Mouse (Mus musculus): ENCODE measurements around the gene Klc4. TPM values are rescaled to one million over a fixed set of nuclear protein-coding genes. Genes with fewer than 3 reads are reported as not detected.

Gene Klc4
- total RNA-seq, 1 experiment, result 17.8 TPM

DNA sequence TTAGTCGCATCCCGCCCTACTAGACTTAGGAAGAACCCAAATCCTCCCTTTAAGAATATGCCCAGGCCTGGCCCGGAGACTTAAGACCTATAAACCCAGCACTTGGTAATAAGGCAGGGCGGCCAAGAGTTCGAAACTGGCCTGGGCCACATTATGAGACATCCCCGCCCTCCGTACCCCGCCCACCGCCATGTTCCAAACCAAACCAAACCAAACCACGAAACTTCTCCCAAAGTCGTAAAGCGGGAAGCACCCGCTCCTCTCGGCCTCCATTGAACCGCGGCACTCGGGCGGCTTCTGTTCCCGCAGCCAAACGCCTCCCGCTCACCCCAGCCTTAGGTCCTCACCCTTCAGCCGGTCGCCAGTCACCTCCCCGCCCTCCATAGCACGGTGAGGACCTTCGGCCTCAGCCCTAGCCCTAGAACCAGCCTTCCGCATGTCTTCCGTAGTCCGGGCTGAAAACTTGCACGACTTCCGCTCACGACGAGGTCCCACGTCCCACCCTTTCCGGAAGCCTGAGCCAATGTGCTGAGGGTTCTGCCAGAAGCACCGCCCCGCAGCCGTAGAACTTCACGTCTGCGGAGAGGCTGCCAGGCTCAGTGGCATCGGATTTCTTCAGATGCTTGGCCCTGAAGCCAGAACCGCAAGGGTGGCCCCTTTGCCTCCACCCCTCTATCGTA lies 28.2 kb upstream of the Klc4 start, which contains the start of gene Rrp36:
Rrp36 (minus strand) TSS at position 503 of the 680 bp plus-strand sequence.
- peaks cover 12 to 32% of the 10 kb centered on the region in 2 experiments for H3K4me1 ChIP-seq (ENCODE audit: control insufficient read depth in 2 of 2, insufficient read depth in 2 of 2, low read length in 2 of 2, poor library complexity in 1 of 2)
- H3K4me3 ChIP-seq (ENCODE audit: insufficient read depth in 1 of 2, low read depth in 1 of 2, low read length in 2 of 2, poor library complexity in 1 of 2, severe bottlenecking in 1 of 2), result peak within 1 kb of the TSS; percentile 88 to 97
- TF ChIP-seq ZNF384 (IDR thresholded peaks at IDR 0.05; ENCODE audit: low read depth, low read length), result no peak
- TF ChIP-seq CHD2 (IDR thresholded peaks at IDR 0.05; ENCODE audit: low read depth, low read length), result no peak
- no peak for TF ChIP-seq HCFC1 (IDR thresholded peaks at IDR 0.05; ENCODE audit: borderline replicate concordance, insufficient read depth, low read length)
- H3K9me3 ChIP-seq (ENCODE audit: control insufficient read depth, insufficient read depth, low read depth, low read length), result no peaks in the 10 kb centered on the region
- in situ Hi-C loops (cut with MboI; ENCODE audit: low sequenced_read_pairs in 2 of 2, unreplicated experiment in 2 of 2), result no loop called here
- peak within 1 kb of the TSS; percentile 98 for H3K27ac ChIP-seq (ENCODE audit: insufficient read depth, low read depth, low read length, poor library complexity, severe bottlenecking)
- peak within 1 kb of the TSS; percentile 94 for H3K9ac ChIP-seq (ENCODE audit: insufficient read depth, low read depth, low read length, poor library complexity, severe bottlenecking)
- H3K36me3 ChIP-seq (ENCODE audit: control insufficient read depth, insufficient read depth, low read length, poor library complexity, severe bottlenecking), result peaks cover 47% of the 10 kb centered on the region
- DNase-seq (ENCODE audit: low read depth, low spot score), result peak; percentile 88

DNA sequence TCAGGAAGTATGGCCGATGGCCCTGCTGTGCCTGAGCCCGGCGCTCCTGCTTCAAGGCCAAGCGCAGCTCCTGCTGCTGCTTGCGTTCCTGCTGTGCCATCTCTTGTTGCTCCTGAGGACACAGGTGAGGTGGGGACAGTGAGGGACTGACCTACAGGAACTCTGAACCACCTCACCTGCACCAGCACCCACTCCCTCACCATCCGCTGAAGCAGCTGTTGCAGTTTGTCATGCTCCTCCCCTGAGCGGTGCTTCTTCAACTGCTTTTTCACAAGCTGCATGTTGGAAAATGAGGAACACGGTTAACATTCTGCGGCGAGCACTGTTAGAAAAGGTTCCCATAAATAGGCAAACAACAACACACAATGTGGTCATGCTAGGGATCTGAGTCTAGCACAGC lies 24.1 kb upstream of the Klc4 start:
- peaks cover 31% of the 10 kb centered on the region for H3K36me3 ChIP-seq (ENCODE audit: control insufficient read depth, insufficient read depth, low read length, poor library complexity, severe bottlenecking)
- no peak for DNase-seq (ENCODE audit: low read depth, low spot score)
- H3K4me3 ChIP-seq (ENCODE audit: insufficient read depth in 1 of 2, low read depth in 1 of 2, low read length in 2 of 2, poor library complexity in 1 of 2, severe bottlenecking in 1 of 2), result no peak overlapping the region
- TF ChIP-seq ZC3H11A (IDR thresholded peaks at IDR 0.05; ENCODE audit: borderline replicate concordance, low read depth, low read length) (no peak), ZNF384 (IDR thresholded peaks at IDR 0.05; ENCODE audit: low read depth, low read length) (no peak), CHD2 (IDR thresholded peaks at IDR 0.05; ENCODE audit: low read depth, low read length) (no peak), HCFC1 (IDR thresholded peaks at IDR 0.05; ENCODE audit: borderline replicate concordance, insufficient read depth, low read length) (no peak), MAFK (IDR thresholded peaks at IDR 0.05; ENCODE audit: insufficient read depth, low read depth, low read length) (no peak)
- no peaks in the 10 kb centered on the region for H3K9me3 ChIP-seq (ENCODE audit: control insufficient read depth, insufficient read depth, low read depth, low read length)
- in situ Hi-C loops (cut with MboI; ENCODE audit: low sequenced_read_pairs in 2 of 2, unreplicated experiment in 2 of 2), result no loop called here
- H3K27ac ChIP-seq (ENCODE audit: insufficient read depth, low read depth, low read length, poor library complexity, severe bottlenecking), result no peak overlapping the region; the same call in 1 of the 2 replicates
- H3K4me1 ChIP-seq (ENCODE audit: control insufficient read depth in 2 of 2, insufficient read depth in 2 of 2, low read length in 2 of 2, poor library complexity in 1 of 2), result peaks cover 4 to 11% of the 10 kb centered on the region in 2 experiments; a peak in 3 of 4 replicates
- no peak overlapping the region for H3K9ac ChIP-seq (ENCODE audit: insufficient read depth, low read depth, low read length, poor library complexity, severe bottlenecking)

DNA sequence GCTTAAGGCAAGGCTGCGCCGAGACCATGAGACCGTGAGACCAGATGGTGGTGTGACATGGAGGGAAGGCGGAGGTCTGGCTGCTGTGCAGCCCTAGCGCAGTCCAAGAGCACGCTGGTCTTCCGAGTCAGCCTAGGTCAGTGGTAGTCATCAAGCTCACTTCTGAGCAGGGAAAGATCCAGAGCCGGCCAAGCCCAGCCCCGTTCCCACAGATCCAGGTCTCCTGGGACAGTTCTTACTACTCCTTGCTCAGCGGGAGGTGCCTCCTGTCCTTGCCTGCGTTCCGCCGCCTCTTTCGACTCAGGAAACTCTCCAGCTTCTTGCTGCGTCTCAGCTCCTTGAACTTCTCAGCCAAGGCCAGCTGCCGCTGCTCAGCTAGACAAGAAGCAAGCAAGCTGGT lies 21.9 kb upstream of the Klc4 start:
- Histone ChIP-seq H3K9me3 (ENCODE audit: control insufficient read depth, insufficient read depth, low read depth, low read length) (no peaks in the 10 kb centered on the region), H3K36me3 (ENCODE audit: control insufficient read depth, insufficient read depth, low read length, poor library complexity, severe bottlenecking) (peaks cover 47% of the 10 kb centered on the region), H3K9ac (ENCODE audit: insufficient read depth, low read depth, low read length, poor library complexity, severe bottlenecking) (no peak overlapping the region), H3K27ac (ENCODE audit: insufficient read depth, low read depth, low read length, poor library complexity, severe bottlenecking) (no peak overlapping the region), H3K4me3 (ENCODE audit: insufficient read depth in 1 of 2, low read depth in 1 of 2, low read length in 2 of 2, poor library complexity in 1 of 2, severe bottlenecking in 1 of 2) (no peak overlapping the region), H3K4me1 (ENCODE audit: control insufficient read depth in 2 of 2, insufficient read depth in 2 of 2, low read length in 2 of 2, poor library complexity in 1 of 2) (peaks cover 4 to 10% of the 10 kb centered on the region in 2 experiments; a peak in 3 of 4 replicates)
- TF ChIP-seq HCFC1 (IDR thresholded peaks at IDR 0.05; ENCODE audit: borderline replicate concordance, insufficient read depth, low read length) (no peak), MAFK (IDR thresholded peaks at IDR 0.05; ENCODE audit: insufficient read depth, low read depth, low read length) (no peak), CHD2 (IDR thresholded peaks at IDR 0.05; ENCODE audit: low read depth, low read length) (no peak), ZNF384 (IDR thresholded peaks at IDR 0.05; ENCODE audit: low read depth, low read length) (no peak), ZC3H11A (IDR thresholded peaks at IDR 0.05; ENCODE audit: borderline replicate concordance, low read depth, low read length) (no peak)
- in situ Hi-C loops (cut with MboI; ENCODE audit: low sequenced_read_pairs in 2 of 2, unreplicated experiment in 2 of 2), result no loop called here
- no peak for DNase-seq (ENCODE audit: low read depth, low spot score)

DNA sequence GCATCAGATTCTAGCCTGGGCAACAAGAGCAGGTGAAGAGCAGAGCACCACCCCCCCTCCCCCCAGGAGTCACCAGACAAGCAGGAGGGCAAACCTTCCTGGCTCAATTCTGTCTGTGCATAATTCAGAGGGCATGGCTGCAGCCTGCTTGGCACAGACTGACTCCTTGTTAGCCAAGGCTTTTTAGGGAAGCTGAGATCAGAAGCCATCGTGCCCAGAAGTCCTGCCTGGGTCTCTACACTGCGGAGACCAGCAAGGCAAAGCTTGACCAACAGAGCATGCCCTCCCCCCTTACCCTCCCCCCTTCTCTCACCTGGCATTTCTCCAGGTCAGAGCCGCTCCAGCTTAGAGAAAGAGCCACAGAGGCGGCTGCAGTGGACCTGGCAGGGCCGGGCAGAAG lies 16.9 kb upstream of the Klc4 start:
- H3K4me1 ChIP-seq (ENCODE audit: control insufficient read depth in 2 of 2, insufficient read depth in 2 of 2, low read length in 2 of 2, poor library complexity in 1 of 2), result peaks cover 0 to 7% of the 10 kb centered on the region in 2 experiments; a peak in 2 of 4 replicates
- no peak for TF ChIP-seq ZNF384 (IDR thresholded peaks at IDR 0.05; ENCODE audit: low read depth, low read length)
- no peak for DNase-seq (ENCODE audit: low read depth, low spot score)
- no peak overlapping the region for H3K9ac ChIP-seq (ENCODE audit: insufficient read depth, low read depth, low read length, poor library complexity, severe bottlenecking)
- in situ Hi-C loops (cut with MboI; ENCODE audit: low sequenced_read_pairs in 2 of 2, unreplicated experiment in 2 of 2), result no loop called here
- H3K36me3 ChIP-seq (ENCODE audit: control insufficient read depth, insufficient read depth, low read length, poor library complexity, severe bottlenecking), result peaks cover 58% of the 10 kb centered on the region
- H3K4me3 ChIP-seq (ENCODE audit: insufficient read depth in 1 of 2, low read depth in 1 of 2, low read length in 2 of 2, poor library complexity in 1 of 2, severe bottlenecking in 1 of 2), result no peak overlapping the region
- H3K9me3 ChIP-seq (ENCODE audit: control insufficient read depth, insufficient read depth, low read depth, low read length), result no peaks in the 10 kb centered on the region
- H3K27ac ChIP-seq (ENCODE audit: insufficient read depth, low read depth, low read length, poor library complexity, severe bottlenecking), result no peak overlapping the region

DNA sequence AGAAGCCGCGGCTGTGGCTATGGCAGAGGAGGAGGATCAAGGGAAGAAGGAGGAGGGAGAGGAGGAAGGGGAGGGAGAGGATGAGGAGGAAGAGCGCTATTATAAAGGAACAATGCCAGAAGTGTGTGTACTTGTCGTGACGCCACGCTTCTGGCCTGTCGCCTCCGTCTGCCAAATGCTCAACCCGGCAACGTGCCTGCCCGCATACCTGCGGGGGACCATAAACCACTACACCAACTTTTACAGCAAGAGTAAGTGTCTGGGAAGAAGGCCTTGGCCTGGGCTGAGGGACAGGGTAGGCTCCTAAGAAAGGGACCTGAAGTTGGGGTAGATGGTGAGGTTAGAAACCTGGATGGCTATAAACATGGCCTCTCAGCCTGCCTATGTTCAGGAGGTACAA lies 16.2 kb upstream of the Klc4 start:
- Histone ChIP-seq H3K27ac (ENCODE audit: insufficient read depth, low read depth, low read length, poor library complexity, severe bottlenecking) (no peak overlapping the region), H3K9ac (ENCODE audit: insufficient read depth, low read depth, low read length, poor library complexity, severe bottlenecking) (no peak overlapping the region), H3K9me3 (ENCODE audit: control insufficient read depth, insufficient read depth, low read depth, low read length) (no peaks in the 10 kb centered on the region), H3K4me1 (ENCODE audit: control insufficient read depth in 2 of 2, insufficient read depth in 2 of 2, low read length in 2 of 2, poor library complexity in 1 of 2) (peaks cover 0 to 7% of the 10 kb centered on the region in 2 experiments; a peak in 1 of 4 replicates), H3K4me3 (ENCODE audit: insufficient read depth in 1 of 2, low read depth in 1 of 2, low read length in 2 of 2, poor library complexity in 1 of 2, severe bottlenecking in 1 of 2) (no peak overlapping the region), H3K36me3 (ENCODE audit: control insufficient read depth, insufficient read depth, low read length, poor library complexity, severe bottlenecking) (peaks cover 60% of the 10 kb centered on the region)
- no peak for TF ChIP-seq MAFK (IDR thresholded peaks at IDR 0.05; ENCODE audit: insufficient read depth, low read depth, low read length)
- TF ChIP-seq HCFC1 (IDR thresholded peaks at IDR 0.05; ENCODE audit: borderline replicate concordance, insufficient read depth, low read length), result no peak
- no peak for TF ChIP-seq CHD2 (IDR thresholded peaks at IDR 0.05; ENCODE audit: low read depth, low read length)
- TF ChIP-seq ZNF384 (IDR thresholded peaks at IDR 0.05; ENCODE audit: low read depth, low read length), result no peak
- no peak for TF ChIP-seq ZC3H11A (IDR thresholded peaks at IDR 0.05; ENCODE audit: borderline replicate concordance, low read depth, low read length)
- in situ Hi-C loops (cut with MboI; ENCODE audit: low sequenced_read_pairs in 2 of 2, unreplicated experiment in 2 of 2), result no loop called here
- no peak for DNase-seq (ENCODE audit: low read depth, low spot score)

Data from ES-E14 (cell line).